Mouse (Mus musculus) lung, postnatal 25 days (tissue): ENCODE data around the gene Plp2.
A peak's percentile ranks its signal among the peaks of the same experiment; 100 is the strongest.
"Not testable (repeated sequence)": the region's sequence is repeated elsewhere in the genome, so short reads cannot be mapped to it uniquely, and the experiment has no call there.

Source experiments
- DNase-seq: peaks from one replicate; pipeline ENCODE4 v3.0.0; 2022; ENCODE audit warnings: low spot score

Plp2 gene

DNA sequence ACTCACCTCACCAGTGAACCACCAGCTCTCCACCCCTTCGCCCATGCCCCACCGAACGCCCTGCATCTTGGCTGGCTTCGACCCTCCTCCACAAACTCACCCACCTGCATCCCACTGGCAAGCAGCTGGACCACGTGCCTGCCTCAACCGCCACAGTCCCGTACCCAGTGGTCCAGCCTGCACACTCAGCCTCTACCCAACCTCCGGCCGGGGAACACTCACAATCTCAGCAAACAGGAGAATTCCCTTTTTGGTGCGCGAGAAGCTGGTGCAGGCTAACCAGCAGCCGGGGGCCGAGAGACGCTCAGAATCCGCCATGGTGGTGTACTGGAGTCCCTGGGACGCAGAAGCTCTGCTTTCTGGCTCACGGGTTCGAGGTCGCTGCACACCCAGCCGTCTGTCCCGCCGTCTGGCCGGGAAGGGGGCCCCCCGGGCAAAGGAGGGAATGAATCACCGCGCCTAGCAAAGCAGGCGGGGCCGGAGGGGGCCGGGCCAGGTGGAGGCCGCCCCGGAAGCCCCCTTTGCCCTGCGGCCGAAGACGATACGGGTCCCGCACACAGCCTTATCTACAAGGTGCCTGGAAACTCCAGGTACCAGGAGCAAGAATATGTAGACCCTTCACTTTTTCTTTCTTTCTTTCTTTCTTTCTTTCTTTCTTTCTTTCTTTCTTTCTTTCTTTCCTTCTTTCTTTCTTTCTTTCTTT lies at the start of gene Plp2:
Plp2 (minus strand) TSS at position 470 of the 703 bp plus-strand sequence.
- DNase-seq = no peak

DNA sequence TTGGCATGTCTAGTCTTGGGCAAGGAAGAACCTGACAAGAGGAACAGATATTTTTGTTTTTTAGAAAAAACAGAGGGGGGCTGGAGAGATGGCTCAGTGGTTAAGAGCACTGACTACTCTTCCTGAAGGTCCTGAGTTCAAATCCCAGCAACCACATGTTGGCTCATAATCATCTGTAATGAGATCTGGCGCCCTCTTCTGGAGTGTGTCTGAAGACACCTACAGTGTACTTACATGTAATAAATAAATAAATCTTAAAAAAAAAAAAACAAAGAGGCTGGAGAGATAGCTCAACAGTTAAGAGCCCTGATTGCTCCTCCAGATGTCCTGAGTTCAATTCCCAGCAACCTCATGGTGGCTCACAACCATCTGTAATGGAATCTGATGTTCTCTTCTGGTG lies 44.9 kb upstream of the Plp2 start:
- DNase-seq = not testable (repeated sequence)

DNA sequence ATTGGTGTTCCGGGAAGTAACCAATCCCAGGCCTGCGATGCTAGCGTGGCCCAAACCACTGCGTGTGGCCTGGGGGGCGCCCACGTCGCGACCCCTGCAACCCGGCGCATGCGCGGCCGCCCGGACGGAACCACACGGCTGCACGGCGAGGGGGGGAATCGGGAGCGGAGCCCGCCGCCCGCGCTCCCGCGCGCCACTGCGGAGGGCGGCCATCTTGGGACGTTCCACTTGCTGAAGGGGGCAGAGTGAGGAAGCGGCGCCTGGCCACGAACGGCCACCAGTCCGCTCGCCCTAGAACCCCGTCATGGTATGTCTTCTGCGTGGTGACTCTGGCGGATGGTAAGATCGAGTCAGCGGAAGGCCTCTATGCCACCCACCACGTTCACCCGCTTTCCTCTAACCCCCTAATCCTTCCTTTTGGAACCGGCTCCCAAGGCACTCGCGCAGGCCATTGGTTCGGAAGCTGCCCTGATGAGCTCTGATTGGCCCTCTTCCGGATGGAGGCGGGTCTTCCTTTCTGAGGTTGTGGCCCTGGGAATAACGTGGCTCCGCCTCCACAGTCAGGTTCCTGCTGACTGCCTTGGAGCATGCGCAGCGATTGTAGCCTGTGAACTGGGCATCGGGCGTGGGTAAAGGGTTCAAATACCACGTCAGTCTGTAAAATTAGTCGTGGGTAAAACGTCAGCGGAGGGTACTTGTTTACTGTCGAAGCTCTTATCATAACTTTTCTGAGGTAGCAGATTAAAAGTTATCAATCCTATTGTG lies 43.1 kb upstream of the Plp2 start, which contains the start of gene Wdr45:
Wdr45 (plus strand) TSS at position 199 of the 765 bp plus-strand sequence.
- DNase-seq = peak; percentile 97

DNA sequence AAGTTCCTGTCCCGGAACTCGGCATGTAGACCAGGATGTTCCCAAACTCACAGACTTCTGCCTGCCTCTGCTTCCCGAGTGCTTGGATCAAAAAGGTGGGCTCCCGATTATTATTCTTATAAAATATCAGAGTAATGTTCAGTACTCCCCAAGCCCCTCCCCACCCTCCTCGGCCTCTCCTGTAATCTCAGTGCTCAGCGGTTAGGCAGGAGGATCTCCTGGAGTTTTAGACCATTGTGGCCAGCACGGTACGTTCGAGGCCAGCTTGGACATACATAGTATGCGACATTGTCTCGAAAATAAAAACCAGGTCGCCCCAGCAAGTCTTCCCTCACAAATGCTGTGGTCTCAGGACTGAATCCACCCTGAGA lies 42.6 kb upstream of the Plp2 start:
- not testable (repeated sequence) for DNase-seq

DNA sequence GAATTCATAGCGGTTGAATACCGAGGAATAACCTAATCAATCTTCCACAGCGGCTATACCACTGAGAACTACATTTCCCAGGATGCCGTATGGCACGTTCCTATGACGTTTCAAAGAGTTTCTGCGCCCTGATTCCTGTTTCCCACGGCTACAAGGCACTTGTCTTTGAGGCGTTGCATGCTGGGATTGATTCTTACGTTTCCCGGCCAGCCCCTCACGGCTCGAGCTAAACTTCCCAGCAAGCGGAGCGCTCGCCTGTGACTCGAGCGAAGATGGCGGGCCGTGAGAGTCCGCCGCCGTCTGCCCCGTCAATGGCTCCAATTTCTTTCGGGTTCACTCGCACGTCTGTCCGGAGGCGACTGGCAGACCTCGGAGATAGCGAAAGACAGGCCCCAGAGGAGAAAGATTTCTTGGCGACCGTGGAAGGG lies 25.8 kb upstream of the Plp2 start, which contains the start of gene Gpkow:
Gpkow (plus strand) TSS at position 178 of the 428 bp plus-strand sequence.
- DNase-seq = peak; percentile 92

DNA sequence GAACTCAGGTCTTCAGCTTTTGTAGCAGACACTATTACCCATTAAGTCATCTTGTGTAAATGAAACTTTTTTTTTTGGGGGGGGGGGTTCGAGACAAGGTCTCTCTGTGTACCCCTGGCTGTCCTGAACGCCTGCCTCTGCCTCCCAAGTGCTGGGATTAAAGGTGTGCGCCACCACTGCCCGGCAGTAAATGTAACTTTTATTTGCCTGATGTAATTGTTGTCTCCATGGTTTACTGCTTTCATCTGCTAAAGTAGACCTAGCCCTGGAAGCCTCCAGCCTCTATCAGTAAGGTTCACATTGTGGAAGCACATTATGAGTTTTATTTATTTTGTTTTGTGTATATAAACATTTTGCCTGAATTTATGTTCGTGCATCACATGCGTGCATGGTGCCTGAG lies 25.3 kb upstream of the Plp2 start:
- DNase-seq = no peak

DNA sequence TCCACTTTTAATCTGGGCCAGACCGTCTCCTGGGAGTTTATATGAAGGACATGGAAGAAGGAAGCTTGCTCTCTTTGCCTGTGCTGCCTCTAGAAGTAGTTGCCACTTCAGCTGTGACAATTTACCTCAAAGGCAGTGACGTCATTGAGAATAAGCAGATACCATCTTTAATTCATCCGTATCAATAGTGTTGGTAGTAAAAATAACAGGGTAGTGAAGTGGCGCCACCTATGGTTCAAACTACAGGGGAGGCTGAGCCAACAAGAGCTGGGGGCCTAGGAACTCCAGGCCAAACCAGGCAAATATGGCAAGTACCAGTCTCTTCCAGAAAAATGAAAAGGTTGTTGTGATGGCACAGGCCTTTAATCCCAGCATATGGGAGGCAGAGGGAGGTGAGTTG lies 21.7 kb upstream of the Plp2 start:
- DNase-seq = peak; percentile 48

DNA sequence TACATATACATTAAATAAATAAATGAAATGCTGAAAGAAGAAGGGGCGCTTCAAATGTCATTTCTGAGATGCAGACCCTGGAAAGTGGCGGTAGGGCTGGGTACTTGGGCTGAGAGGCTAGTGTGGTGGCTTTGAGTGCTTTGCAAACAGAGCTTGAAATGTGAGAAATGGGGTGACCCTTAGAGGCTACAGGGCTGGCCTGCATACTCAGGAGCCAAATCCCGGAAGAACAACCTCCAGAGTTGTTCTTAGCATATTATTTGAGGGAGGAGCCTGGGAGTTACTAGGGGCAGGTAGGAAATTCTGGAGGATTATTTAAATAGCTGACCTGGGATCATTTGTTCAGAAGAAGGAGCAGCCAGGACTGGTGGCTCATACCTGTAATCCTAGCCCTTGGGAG lies 19.3 kb upstream of the Plp2 start:
- DNase-seq = peak; percentile 55

DNA sequence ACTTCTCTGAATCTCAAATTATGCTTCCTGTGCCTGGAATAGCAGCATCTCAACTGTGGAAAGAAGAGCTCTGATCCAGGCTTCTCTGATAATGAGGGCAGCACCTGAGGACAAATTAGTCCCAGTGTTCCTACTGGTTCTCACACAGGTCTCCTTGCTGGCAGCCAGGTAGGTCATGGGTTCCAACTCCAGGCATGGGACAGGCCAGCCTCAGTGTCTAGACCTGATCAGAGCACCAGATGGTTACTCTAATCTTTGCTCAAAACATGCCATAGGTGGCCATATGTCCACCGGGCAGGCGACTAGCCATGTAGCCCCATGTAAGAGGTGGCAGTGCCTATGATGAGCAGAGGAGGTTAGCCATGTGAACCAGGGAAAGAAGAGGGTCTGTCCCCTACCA lies 17.1 kb upstream of the Plp2 start:
- DNase-seq = no peak

DNA sequence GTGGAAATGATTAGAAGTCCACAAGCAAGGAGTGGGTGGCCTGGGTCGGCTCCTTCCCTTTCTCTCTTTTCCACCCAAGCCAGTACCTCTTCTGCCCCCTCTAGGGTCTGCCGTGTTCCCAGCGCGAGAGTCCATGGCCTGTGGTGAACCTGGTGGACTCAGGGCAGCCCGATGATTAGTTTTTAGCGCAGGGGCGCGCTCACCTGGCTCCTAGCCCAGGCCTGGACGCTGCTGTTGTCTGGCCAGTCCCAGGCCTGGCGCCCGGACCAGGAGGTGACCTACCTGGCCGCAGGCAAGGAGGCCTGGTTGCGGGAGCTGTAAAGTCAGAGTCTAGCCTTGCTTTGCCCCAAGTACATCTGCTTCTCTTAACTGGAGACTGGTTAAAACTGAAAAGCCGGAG lies 9.7 kb upstream of the Plp2 start, which contains the start of gene Magix:
Magix (minus strand) TSS at position 388 of the 400 bp plus-strand sequence.
- no peak for DNase-seq

DNA sequence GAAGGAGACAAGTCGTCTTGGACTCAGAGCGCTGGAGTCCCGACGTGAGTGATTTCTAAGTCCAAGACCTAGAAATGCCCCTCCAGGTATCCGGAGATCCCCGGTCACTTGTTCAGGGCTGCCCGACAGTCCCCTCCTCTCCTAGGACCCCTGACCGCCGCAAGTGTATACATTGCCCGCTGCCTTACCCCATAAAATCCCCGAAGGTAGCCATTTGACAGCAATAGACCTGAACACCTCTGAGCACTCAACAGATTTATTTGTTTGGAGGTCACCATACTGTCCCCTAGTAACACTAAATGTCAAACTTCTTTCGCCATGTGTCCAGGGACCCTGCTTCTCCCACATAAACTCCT lies 8.8 kb upstream of the Plp2 start:
- DNase-seq = no peak

DNA sequence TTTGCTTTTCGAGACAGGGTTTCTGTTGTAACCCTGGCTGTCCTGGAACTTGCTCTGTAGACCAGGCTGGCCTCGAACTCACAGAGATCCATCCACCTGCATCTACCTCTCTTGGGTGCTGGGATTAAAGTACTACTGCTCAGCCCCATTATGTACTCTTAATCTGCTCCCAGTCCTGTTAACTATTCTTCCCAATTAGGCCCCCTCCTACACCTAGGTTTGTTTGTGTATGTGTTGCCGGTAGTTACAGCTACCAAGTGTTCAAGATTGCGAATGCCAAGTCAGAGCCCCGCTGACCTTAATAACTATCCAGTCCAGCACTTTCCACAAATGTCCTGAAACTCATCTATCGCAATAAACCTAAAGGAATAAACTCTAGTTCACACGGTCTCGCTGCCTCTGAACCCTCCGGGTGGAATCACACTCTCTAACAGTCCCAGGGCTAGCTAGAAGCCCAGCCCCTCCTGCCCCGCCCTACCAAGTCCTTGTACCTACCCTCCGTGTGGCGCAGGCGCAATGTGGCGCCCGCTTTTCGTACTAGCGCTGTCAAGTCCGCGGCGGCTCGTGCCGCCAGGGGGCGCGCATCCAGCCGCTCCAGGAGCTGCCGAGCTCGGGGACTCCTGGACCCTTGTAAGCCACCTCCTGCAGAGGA lies 8.3 kb upstream of the Plp2 start:
- DNase-seq = peak; percentile 91

DNA sequence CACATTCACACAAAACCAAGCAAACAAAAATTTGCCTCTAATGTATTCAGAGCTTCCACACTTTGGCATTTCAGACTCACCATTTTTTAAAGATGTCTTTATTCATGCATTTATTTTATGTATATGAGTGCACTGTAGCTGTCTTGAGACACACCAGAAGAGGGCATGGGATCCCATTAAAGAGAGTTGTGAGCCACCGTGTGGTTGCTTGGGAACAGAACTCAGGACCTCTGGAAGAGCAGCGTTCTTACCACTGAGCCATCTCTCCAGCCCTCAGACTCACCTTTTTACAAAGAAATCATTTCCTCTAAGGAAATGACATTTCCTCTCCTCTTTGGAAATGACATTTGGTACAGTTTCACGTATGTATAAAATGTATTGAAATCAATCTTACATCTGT lies 7.8 kb upstream of the Plp2 start:
- no peak for DNase-seq

DNA sequence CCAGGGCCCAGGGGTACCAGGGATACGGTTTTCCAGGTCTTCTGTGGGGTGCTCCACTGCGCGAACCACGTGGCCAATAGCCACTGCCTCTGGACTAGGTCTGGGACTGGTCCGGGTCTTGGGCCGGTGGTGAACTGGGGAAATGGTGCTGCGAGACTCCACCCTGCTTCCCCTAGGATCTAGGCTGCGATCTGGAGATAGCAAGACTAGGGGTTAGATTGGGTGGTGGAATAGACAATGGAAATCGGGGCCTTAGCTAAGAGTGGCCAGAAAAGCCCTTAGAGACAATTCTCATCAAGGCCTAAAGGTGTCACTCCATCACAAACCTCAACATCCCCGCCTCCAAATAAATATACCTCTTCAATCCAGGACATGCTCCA lies 3.8 kb upstream of the Plp2 start:
- no peak for DNase-seq

DNA sequence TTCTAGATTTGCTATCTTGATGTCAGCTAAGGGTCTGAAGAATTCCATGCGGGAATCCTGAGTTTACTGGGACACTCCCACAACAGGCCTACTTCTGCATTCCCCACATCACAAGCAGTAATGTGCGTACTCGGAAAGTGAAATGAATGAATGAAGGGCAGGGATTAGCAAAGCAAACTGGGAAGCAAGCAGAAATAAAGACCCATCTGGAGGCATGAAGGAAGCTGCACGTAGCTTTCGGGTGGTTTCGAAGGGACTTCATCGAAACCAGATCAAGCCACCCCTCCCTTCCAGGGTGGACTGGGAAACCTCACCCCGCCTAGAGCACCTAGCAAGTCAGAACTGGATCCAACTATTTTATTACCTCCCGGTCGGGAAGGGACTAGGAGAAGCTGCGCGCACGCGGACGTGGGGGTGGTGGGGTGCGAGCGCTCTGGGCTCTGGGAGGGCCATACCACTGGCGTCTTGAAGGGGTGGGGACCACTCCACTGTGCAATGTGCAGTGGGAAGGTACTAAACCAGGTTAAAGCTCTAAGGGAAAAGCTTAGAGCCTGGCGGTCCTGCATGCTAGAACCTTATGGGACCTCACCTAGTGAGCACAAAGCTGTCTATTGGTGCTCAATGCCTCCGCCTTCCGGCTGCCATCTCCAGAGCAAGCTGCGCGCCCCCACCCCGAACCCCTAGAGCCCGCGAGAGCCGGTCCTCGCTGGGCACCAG lies 3.3 kb upstream of the Plp2 start:
- no peak for DNase-seq

DNA sequence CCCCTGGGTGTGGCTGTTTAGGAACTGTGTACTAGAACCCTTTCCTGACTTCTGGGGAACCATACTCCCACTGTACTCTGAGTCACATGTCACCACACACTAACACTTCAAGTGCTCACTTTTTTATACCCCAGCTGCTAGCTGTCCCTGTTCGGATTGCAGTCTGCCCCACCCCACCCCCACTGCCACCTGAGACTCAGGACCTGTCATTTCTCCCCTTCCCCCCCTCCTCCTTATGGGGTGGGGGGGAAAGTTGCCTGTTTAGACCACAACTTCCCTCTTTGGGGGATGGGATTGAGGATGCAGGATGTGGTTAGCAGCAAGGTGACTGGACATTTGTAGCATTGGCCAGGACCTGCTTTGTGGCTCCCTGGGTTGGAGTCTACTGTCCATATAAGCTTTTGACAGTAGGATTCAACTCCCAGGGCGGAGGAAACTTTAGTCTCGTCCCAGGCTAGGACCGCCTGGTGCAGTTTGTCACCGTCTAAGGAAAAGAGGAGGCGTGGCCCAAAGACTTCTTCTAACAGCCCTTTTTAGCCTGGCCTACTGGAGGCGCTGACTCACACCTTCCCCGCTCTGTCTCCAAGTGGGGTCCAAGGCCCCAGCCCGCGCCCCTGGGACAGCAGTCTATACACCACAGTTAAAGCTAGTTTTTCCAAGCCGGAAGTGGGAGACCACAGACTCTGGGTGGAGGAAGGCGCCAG lies 2.5 kb upstream of the Plp2 start:
- DNase-seq = no peak

DNA sequence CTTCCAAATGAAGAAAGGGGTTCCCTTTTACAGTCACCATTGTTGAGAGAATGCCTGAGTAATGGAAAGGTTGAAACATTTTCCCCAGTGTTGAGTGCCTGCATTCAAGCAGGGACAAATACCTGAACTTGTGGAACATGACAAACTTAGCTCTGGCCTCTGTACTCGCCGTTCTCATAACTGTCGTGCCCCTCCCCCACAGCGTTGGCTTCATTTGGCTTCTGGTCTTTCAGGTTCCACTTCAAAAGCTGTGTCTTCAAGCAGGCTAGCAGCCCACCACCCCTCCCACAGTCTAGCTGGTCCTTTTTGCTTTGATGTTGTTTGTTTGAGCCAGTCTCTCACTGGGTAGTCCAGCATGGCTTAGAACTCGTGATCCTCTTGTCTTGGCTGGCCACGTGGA lies 1.5 kb upstream of the Plp2 start:
- DNase-seq = no peak

DNA sequence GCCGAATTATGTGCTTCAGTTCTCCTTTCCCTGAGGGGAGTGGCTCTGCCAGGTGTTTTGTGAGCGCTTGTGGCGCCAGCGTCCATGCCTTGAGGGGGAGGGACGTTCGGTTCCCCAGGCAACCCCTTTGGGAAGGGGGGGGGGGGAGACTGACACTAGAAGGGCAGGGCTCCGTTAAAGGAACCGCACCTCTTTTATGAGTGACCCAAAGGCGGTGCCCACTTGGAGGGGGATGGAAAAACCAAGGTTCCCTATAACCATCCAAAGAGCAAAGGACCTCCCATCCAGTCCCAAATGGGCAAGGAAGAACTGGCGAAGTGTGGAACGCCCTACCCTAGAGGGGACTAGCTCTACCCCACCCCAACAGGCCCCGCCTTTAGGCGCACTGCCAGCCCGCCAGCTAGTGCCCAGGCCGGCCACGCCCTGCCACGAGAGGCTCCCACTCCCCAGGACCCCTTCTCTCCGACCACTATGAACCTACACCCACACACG lies 754 bp downstream of the Plp2 start:
- peak; percentile 77 for DNase-seq

DNA sequence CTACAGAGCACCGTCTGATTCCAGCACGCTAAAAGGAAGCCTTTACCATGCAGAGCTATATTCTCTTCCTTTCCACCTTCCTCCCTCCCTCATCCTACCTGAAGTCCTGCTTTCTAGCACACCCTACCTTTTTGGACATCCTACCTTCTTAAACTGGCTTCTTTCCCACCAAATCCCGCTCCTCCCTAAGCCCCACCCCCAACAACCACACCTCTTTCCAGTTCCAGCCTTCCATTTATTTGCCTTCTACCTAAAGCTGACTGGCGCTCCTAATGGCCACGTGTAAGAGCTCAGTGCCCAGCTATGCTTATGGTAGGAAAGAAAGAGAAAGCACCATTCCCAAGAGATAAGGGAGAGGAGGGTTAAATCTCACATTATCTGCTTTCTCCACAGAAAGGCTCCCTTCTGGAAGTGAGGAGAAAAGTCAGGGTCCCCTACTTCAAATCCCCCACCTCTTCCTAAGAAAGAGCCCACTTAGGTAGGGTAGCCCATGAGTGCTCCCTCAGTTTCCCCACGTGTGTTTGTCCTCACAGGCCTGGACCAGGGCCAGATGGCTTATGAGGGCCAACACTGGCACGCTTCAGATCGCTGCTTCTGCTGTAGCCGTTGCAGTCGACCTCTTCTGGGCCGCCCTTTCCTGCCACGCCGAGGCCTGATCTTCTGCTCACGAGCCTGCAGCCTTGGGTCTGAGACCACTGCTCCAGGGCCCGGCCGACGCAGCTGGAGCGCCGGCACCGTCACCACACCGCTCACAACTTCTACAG lies 5.3 kb downstream of the Plp2 start:
- no peak for DNase-seq

DNA sequence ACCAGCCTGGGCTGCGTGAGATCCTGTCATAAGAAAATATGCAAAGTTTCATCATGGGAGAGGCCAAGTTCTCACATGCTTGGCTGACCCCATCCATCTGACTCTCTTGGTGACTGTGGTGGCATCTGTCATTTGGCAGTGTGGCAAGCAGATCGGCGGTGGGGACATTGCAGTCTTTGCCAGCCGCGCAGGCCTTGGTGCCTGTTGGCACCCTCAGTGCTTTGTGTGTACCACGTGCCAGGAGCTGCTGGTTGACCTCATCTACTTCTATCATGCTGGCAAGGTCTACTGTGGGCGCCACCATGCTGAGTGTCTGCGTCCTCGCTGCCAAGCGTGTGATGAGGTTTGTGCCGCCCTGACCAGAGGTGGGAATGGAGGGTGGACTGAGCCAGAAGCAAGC lies 6.4 kb downstream of the Plp2 start:
- DNase-seq = no peak

DNA sequence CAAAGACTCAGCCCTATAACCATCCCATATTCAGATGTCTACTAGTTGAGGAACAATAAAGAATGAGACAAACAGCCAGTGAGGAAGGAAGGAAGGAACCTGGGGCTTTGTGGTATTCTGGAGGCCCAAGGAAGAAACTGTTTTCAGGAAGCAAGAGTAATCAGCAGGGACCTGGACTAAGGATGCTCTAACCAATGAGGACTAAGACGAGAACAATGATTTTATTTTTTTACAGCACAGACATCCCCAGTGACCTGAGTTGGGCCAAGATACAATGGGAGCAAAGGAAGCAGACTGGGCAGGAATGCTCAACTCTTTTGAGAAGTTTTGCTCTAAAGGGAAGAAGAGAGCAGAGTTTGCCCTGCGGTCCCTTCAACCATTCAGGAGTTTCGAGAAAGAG lies 8.3 kb downstream of the Plp2 start:
- no peak for DNase-seq
